Mouse (Mus musculus) megakaryocyte, embryonic 14.5 days (primary cell): ENCODE data around the gene Gm26661.

Experiments
- FLI1 ChIP-seq: IDR thresholded peaks from 2 replicates; pipeline ENCODE4 v1.6.1; 2012; ENCODE audit warnings: low read length, inconsistent platforms, mixed read lengths
- GATA1 ChIP-seq: IDR thresholded peaks from 3 replicates; pipeline ENCODE4 v1.6.1; 2012; ENCODE audit warnings: mixed read lengths, low read length, inconsistent platforms, borderline replicate concordance

DNA sequence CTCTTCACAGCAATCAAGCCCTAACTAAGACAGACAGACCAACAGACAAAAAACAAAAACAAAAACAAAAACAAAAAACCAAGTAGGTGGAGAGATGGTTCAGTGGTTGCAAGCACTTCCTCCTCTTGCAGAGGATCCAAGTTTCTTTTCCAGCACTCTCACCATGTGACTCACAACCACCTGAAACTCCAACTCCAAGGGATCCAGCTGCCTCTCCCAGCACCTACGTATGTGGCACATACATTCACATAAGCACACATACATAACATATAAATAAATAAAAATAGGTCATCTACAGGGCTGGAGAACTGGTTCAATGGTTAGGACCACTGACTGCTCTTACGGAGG is 13.1 kb downstream of the Gm26661 start:
- no peak for TF ChIP-seq GATA1
- no peak for TF ChIP-seq FLI1
